Mouse (Mus musculus): ENCODE data around the gene Ptprg. TPM values are rescaled to one million over a fixed set of nuclear protein-coding genes. Genes with fewer than 3 reads are reported as not detected.

Ptprg gene
- polyA plus RNA-seq, 2 experiments: 0.69 to 1.4 TPM

DNA sequence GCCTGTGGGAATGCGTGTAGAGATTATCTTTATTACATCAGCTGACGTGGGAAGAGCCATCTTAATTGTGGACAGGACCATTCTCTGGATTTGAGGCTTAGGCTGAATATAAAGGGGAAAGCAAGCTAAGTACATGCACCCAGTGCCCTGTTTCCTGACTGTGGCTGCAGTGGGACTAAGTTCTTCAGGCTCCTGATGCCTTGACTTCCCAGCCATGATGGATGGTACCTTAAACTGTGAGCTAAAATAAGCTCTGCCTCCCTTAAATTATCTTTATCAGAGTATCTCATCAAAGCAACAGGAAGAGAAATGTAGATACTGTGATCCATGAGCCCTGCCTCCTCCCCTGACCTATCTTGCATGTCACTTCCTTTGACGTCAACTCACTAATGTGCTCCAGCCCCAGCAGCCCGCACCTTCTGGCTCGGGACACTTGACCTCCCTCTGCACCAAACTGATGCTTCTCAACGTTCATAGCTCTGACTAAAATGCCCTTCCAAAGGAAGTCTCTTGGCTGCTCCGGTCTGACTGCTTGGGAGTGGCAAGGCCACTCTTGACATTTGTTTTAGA, 578.8 kb downstream of the Ptprg start:
- DNase-seq (ENCODE audit: low read depth in 3 of 3, low spot score in 3 of 3) (no peak), ATAC-seq (ENCODE audit: insufficient read depth) (no peak)
- no peak overlapping the region for H3K4me2 ChIP-seq (ENCODE audit: low read depth)
- H3K9ac ChIP-seq (replicated peaks): no peak overlapping the region
- 42% methylated on average over 7 of the region's 7 CpGs for WGBS (ENCODE audit: insufficient replicate concordance)
- H3K27ac ChIP-seq: no peak overlapping the region
- TF ChIP-seq EP300 (IDR thresholded peaks at IDR 0.05; ENCODE audit: low read depth): no peak
- TF ChIP-seq CTCF (IDR thresholded peaks at IDR 0.05; ENCODE audit: low read depth): no peak
- no peaks in the 10 kb centered on the region for H3K9me3 ChIP-seq (ENCODE audit: control insufficient read depth, low read length)
- no peak overlapping the region for H3K4me3 ChIP-seq (ENCODE audit: insufficient read depth in 1 of 2, low read depth in 2 of 2, low read length in 2 of 2)
- H3K4me1 ChIP-seq (replicated peaks; ENCODE audit: control insufficient read depth in 2 of 2, insufficient read depth in 2 of 2, low read length in 1 of 2): no peaks in the 10 kb centered on the region
- H3K27me3 ChIP-seq (ENCODE audit: control insufficient read depth, insufficient read depth, low read length): no peaks in the 10 kb centered on the region
- H3K36me3 ChIP-seq (replicated peaks; ENCODE audit: control insufficient read depth, insufficient read depth, low read depth): no peaks in the 10 kb centered on the region

DNA sequence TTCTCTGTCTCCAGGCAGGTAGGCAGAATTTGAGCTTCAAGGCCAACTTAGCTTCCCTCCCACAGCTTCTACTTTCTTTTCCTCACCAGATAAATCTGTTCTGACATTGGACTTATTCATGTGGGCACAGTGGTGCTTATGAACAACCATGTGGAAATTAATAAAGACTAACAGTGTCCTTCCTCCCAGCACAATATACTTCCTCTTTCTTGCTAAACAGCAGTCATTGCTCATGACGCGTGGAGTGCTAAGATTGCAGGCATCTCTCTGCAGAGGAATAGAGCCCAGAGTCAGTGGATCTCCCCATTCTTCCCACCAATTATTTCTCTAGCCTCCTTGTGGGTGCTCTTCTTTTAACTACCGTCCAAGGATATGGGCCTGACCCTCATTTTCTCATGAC, 579.8 kb downstream of the Ptprg start:
- Histone ChIP-seq H3K9ac (replicated peaks) (no peak overlapping the region), H3K9me3 (ENCODE audit: control insufficient read depth, low read length) (no peaks in the 10 kb centered on the region), H3K4me1 (replicated peaks; ENCODE audit: control insufficient read depth in 2 of 2, insufficient read depth in 2 of 2, low read length in 1 of 2) (no peaks in the 10 kb centered on the region), H3K27ac (no peak overlapping the region), H3K27me3 (ENCODE audit: control insufficient read depth, insufficient read depth, low read length) (no peaks in the 10 kb centered on the region), H3K4me2 (ENCODE audit: low read depth) (no peak overlapping the region), H3K4me3 (ENCODE audit: insufficient read depth in 1 of 2, low read depth in 2 of 2, low read length in 2 of 2) (no peak overlapping the region), H3K36me3 (replicated peaks; ENCODE audit: control insufficient read depth, insufficient read depth, low read depth) (no peaks in the 10 kb centered on the region)
- TF ChIP-seq EP300 (IDR thresholded peaks at IDR 0.05; ENCODE audit: low read depth) (no peak), CTCF (IDR thresholded peaks at IDR 0.05; ENCODE audit: low read depth) (no peak)
- 8% methylated on average over 3 of the region's 3 CpGs for WGBS (ENCODE audit: insufficient replicate concordance)
- DNase-seq (ENCODE audit: low read depth in 3 of 3, low spot score in 3 of 3) (no peak), ATAC-seq (ENCODE audit: insufficient read depth) (no peak)

DNA sequence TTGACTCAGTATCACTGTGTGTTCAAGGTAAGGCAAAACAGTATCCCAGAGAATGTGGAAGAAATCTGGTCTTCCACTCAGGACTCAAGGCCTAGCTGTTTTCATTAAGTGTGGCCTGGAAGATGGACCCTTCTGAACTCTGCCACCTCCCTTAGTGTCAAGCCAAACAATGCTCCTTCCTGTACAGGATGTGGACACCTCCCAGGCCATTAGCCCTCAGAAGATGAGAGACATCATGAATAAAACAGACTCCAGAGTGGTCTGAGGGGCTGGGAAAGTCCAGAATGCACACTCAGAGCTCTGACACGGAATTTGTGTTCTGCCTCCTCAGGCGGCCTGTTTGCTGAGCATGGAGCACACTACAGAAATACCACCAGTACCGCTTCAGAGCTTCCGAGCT, 581.2 kb downstream of the Ptprg start:
- Histone ChIP-seq H3K27ac (no peak overlapping the region), H3K36me3 (replicated peaks; ENCODE audit: control insufficient read depth, insufficient read depth, low read depth) (no peaks in the 10 kb centered on the region), H3K4me3 (ENCODE audit: insufficient read depth in 1 of 2, low read depth in 2 of 2, low read length in 2 of 2) (no peak overlapping the region), H3K9ac (replicated peaks) (no peak overlapping the region), H3K9me3 (ENCODE audit: control insufficient read depth, low read length) (no peaks in the 10 kb centered on the region), H3K27me3 (ENCODE audit: control insufficient read depth, insufficient read depth, low read length) (no peaks in the 10 kb centered on the region), H3K4me1 (replicated peaks; ENCODE audit: control insufficient read depth in 2 of 2, insufficient read depth in 2 of 2, low read length in 1 of 2) (no peaks in the 10 kb centered on the region), H3K4me2 (ENCODE audit: low read depth) (no peak overlapping the region)
- ATAC-seq (ENCODE audit: insufficient read depth): no peak
- no peak for DNase-seq (ENCODE audit: low read depth in 3 of 3, low spot score in 3 of 3)
- WGBS (ENCODE audit: insufficient replicate concordance): 63% methylated on average over 4 of the region's 4 CpGs
- TF ChIP-seq CTCF (IDR thresholded peaks at IDR 0.05; ENCODE audit: low read depth): no peak
- no peak for TF ChIP-seq EP300 (IDR thresholded peaks at IDR 0.05; ENCODE audit: low read depth)

DNA sequence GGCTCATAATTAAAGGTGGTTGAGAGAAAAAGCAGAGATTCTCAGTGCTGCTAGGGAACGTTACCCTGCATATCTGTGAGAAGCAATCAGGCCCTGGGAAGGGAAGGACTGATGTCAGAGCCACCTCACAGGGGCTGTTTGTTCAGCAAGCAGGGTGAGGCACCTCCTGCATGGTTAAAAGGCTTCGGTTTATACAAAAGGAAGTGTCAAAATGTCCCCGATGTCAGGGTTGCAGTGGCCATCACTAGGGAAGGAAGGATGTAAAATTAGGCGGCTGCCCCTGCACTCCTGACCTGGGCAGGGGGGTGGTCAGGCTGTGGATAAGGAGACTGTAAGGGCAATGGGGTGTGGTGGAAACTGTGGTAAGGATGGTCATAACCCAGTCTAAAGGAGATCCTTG, 583.2 kb downstream of the Ptprg start:
- H3K9me3 ChIP-seq (ENCODE audit: control insufficient read depth, low read length): no peaks in the 10 kb centered on the region
- no peaks in the 10 kb centered on the region for H3K36me3 ChIP-seq (replicated peaks; ENCODE audit: control insufficient read depth, insufficient read depth, low read depth)
- TF ChIP-seq CTCF (IDR thresholded peaks at IDR 0.05; ENCODE audit: low read depth): no peak
- TF ChIP-seq EP300 (IDR thresholded peaks at IDR 0.05; ENCODE audit: low read depth): no peak
- no peak overlapping the region for H3K9ac ChIP-seq (replicated peaks)
- no peak overlapping the region for H3K4me2 ChIP-seq (ENCODE audit: low read depth)
- ATAC-seq (ENCODE audit: insufficient read depth) (no peak), DNase-seq (ENCODE audit: low read depth in 3 of 3, low spot score in 3 of 3) (no peak)
- no peak overlapping the region for H3K27ac ChIP-seq
- no peaks in the 10 kb centered on the region for H3K4me1 ChIP-seq (replicated peaks; ENCODE audit: control insufficient read depth in 2 of 2, insufficient read depth in 2 of 2, low read length in 1 of 2)
- no peak overlapping the region for H3K4me3 ChIP-seq (ENCODE audit: insufficient read depth in 1 of 2, low read depth in 2 of 2, low read length in 2 of 2)
- WGBS (ENCODE audit: insufficient replicate concordance): 14% methylated on average over 4 of the region's 4 CpGs
- no peaks in the 10 kb centered on the region for H3K27me3 ChIP-seq (ENCODE audit: control insufficient read depth, insufficient read depth, low read length)

DNA sequence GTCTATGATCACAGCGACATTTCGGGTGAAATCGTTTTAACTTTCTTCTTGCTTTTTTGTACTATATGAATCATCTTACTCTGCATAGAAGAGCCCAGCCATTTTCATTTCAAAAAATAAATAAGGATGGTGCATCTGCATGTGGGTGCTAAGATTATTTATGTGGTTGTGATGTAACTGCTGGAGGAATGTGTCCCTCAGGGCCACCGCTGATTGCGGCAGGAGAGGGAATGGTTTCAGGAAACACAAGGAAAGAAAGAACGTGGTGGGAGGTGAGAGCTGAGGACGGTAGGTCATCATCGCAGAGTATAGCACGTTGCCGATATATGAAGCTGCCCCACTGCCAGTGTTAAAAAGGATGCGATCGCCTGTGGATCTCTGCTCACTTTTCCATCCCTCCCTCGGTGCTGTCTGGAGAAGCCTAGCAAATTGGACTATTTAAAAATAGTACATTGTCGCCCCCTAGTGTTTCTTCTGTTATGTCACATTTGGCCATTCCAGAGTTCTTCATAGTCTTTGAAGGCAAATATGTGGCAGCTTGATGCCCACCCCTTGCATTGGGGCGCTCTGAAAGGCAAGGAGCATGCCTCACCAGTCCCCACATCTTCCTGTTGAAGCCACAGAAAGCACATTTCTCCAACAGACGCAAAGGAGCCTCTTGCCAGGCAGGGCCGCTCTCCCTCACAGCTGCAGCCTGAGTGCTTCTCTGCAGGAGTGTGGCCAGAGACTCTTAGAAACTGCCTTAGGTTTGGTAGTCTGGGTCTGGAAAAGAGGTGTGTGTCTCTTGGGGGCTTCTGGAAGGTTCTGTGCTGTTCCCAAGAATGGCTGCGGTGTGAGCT, 586.5 kb downstream of the Ptprg start:
- ATAC-seq (ENCODE audit: insufficient read depth) (no peak), DNase-seq (ENCODE audit: low read depth in 3 of 3, low spot score in 3 of 3) (peak in 2 of 3 experiments; percentile 11 to 12)
- no peak overlapping the region for H3K4me2 ChIP-seq (ENCODE audit: low read depth)
- H3K4me1 ChIP-seq (replicated peaks; ENCODE audit: control insufficient read depth in 2 of 2, insufficient read depth in 2 of 2, low read length in 1 of 2): no peaks in the 10 kb centered on the region
- no peak overlapping the region for H3K27ac ChIP-seq
- TF ChIP-seq EP300 (IDR thresholded peaks at IDR 0.05; ENCODE audit: low read depth): no peak
- peak; percentile 51; the same call in 1 of the 2 replicates for TF ChIP-seq CTCF (IDR thresholded peaks at IDR 0.05; ENCODE audit: low read depth)
- H3K27me3 ChIP-seq (ENCODE audit: control insufficient read depth, insufficient read depth, low read length): no peaks in the 10 kb centered on the region
- 40% methylated on average over 18 of the region's 18 CpGs for WGBS (ENCODE audit: insufficient replicate concordance)
- no peaks in the 10 kb centered on the region for H3K9me3 ChIP-seq (ENCODE audit: control insufficient read depth, low read length)
- H3K4me3 ChIP-seq (ENCODE audit: insufficient read depth in 1 of 2, low read depth in 2 of 2, low read length in 2 of 2): no peak overlapping the region
- no peak overlapping the region for H3K9ac ChIP-seq (replicated peaks)
- H3K36me3 ChIP-seq (replicated peaks; ENCODE audit: control insufficient read depth, insufficient read depth, low read depth): no peaks in the 10 kb centered on the region
